Mouse (Mus musculus) forelimb bud, embryonic 11.5 days (tissue): ENCODE results near the gene Eid2b.

Experiments
- DNase-seq: peaks from one replicate; pipeline ENCODE4 v3.0.0-alpha.2; 2012; ENCODE audit warnings: low read depth, low spot score

Gene Eid2b

GRCm38 (mm10) chr7:28301616-28302433 lies 24.3 kb downstream of the Eid2b start, which contains the start of gene Dll3:
TSS of gene Dll3 (minus strand) at chr7:28302238.
- peak; percentile 50 for DNase-seq

- DNase-seq = no peak
Measured at GRCm38 (mm10) chr7:28305641-28306040, 28.1 kb downstream of the Eid2b start.

- no peak for DNase-seq
Measured at GRCm38 (mm10) chr7:28306216-28306615, 28.7 kb downstream of the Eid2b start.

- no peak for DNase-seq
Measured at GRCm38 (mm10) chr7:28309737-28310136, 32.2 kb downstream of the Eid2b start.

GRCm38 (mm10) chr7:28311151-28311925 lies 33.8 kb downstream of the Eid2b start:
- DNase-seq = no peak

- peak; percentile 96 for DNase-seq
Measured at GRCm38 (mm10) chr7:28311926-28312543, 34.5 kb downstream of the Eid2b start, which contains the start of gene Timm50. TSS of gene Timm50 (minus strand) at chr7:28312072.

GRCm38 (mm10) chr7:28318036-28318435 lies 40.5 kb downstream of the Eid2b start:
- DNase-seq = no peak

- DNase-seq = no peak
Measured at GRCm38 (mm10) chr7:28318714-28319113, 41.2 kb downstream of the Eid2b start.

GRCm38 (mm10) chr7:28321974-28322720 lies 44.6 kb downstream of the Eid2b start:
- no peak for DNase-seq

GRCm38 (mm10) chr7:28325293-28325692 lies 47.8 kb downstream of the Eid2b start:
- no peak for DNase-seq

- DNase-seq = no peak
Measured at GRCm38 (mm10) chr7:28326457-28326856, 48.9 kb downstream of the Eid2b start.

- no peak for DNase-seq
Measured at GRCm38 (mm10) chr7:28328260-28328659, 50.7 kb downstream of the Eid2b start.
